Mouse (Mus musculus): ENCODE data around the gene Mamdc2. TPM values are rescaled to one million over a fixed set of nuclear protein-coding genes. Genes with fewer than 3 reads are reported as not detected.
A peak's percentile ranks its signal among the peaks of the same experiment; 100 is the strongest.

The Mamdc2 gene
- polyA plus RNA-seq, 1 experiment from 2014 or later, result 1.4 TPM

DNA sequence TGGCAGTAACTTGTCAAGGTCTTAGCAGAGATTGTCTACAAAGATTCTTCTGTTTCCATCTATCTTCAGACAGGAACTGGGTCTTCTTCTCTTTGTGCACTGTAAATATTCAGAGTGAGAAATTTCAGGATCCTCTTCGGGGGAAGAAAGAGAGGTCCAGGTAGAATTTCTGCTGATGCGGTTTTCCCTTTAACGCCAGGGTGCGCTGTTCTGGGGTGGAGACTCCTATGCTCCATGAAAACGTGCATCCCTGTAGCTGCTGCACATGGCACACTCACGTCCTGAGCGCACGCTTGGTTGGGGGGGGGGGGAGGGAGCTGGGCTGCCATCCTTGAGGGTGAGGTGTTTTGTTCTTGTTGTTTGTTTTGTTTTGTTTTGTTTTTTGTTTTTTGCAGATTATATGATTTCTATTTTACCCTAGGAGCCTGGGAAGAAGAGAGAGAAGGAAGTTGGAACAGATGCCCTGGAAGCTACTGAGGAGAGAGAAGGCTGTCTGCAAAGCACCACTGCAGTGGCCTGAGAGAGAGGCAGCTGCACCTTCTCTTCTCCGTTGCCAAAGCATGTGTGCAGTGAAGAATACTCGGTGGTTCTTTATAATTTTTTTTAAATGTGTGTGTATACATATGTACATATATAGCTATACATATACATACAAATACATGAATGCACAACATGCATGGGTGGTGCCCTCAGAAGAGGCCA lies 30.8 kb upstream of the Mamdc2 start:
- Histone ChIP-seq H3K27me3 (no peaks in the 10 kb centered on the region), H3K4me3 (no peak overlapping the region), H3K9ac (no peak overlapping the region), H3K36me3 (no peaks in the 10 kb centered on the region), H3K9me3 (no peaks in the 10 kb centered on the region), H3K27ac (replicated peaks) (no peak overlapping the region), H3K4me1 (replicated peaks) (no peaks in the 10 kb centered on the region), H3K4me2 (no peak overlapping the region)
- 21% methylated on average over 10 of the region's 10 CpGs for WGBS
- no peak for ATAC-seq (ENCODE audit: low FRiP score, low read depth)

GRCm38 (mm10) chr19:23477826-23478225 lies 29.6 kb upstream of the Mamdc2 start:
- ATAC-seq (ENCODE audit: low FRiP score, low read depth), result no peak
- Histone ChIP-seq H3K4me1 (replicated peaks) (no peaks in the 10 kb centered on the region), H3K9ac (no peak overlapping the region), H3K27me3 (no peaks in the 10 kb centered on the region), H3K36me3 (no peaks in the 10 kb centered on the region), H3K4me3 (no peak overlapping the region), H3K27ac (replicated peaks) (no peak overlapping the region), H3K9me3 (no peaks in the 10 kb centered on the region), H3K4me2 (no peak overlapping the region)
- WGBS, result 72% methylated on average over 6 of the region's 6 CpGs

DNA sequence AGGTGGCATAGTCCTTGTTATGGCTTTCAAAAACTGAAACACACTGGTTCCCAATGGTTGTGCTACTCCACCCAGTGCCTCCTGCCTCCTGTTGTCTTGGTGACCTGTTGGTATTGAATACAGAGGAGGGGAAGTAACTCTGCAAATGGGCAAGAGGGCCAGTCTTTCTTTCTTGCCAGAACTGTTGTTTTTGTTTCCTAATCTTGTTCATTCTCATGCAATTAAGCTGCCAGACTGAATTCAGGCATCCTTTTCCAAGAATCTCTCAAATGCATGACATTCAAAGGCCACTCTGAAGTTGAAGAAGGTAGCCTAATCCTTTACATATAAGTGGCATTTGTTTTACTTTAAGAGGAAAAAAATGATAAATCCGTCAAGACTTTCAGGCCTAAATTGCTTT lies 19.6 kb upstream of the Mamdc2 start:
- H3K9ac ChIP-seq, result no peak overlapping the region
- H3K27me3 ChIP-seq, result no peaks in the 10 kb centered on the region
- WGBS, result 13% methylated on average over 1 of the region's 1 CpGs
- no peak for ATAC-seq (ENCODE audit: low FRiP score, low read depth)
- H3K27ac ChIP-seq (replicated peaks), result no peak overlapping the region
- no peaks in the 10 kb centered on the region for H3K4me1 ChIP-seq (replicated peaks)
- no peaks in the 10 kb centered on the region for H3K9me3 ChIP-seq
- H3K36me3 ChIP-seq, result no peaks in the 10 kb centered on the region
- H3K4me2 ChIP-seq, result no peak overlapping the region
- H3K4me3 ChIP-seq, result no peak overlapping the region

- H3K9ac ChIP-seq, result no peak overlapping the region
- no peak for ATAC-seq (ENCODE audit: low FRiP score, low read depth)
- no peak overlapping the region for H3K4me2 ChIP-seq
- H3K4me1 ChIP-seq (replicated peaks), result no peaks in the 10 kb centered on the region
- H3K9me3 ChIP-seq, result no peaks in the 10 kb centered on the region
- WGBS, result 68% methylated on average over 2 of the region's 2 CpGs
- H3K27ac ChIP-seq (replicated peaks), result no peak overlapping the region
- H3K36me3 ChIP-seq, result no peaks in the 10 kb centered on the region
- H3K4me3 ChIP-seq, result no peak overlapping the region
- H3K27me3 ChIP-seq, result no peaks in the 10 kb centered on the region
Observed at GRCm38 (mm10) chr19:23467011-23467410, 18.8 kb upstream of the Mamdc2 start.

- H3K4me1 ChIP-seq (replicated peaks), result no peaks in the 10 kb centered on the region
- H3K36me3 ChIP-seq, result no peaks in the 10 kb centered on the region
- no peak overlapping the region for H3K4me2 ChIP-seq
- H3K9ac ChIP-seq, result no peak overlapping the region
- no peak overlapping the region for H3K27ac ChIP-seq (replicated peaks)
- 43% methylated on average over 4 of the region's 4 CpGs for WGBS
- no peak overlapping the region for H3K4me3 ChIP-seq
- H3K9me3 ChIP-seq, result no peaks in the 10 kb centered on the region
- H3K27me3 ChIP-seq, result no peaks in the 10 kb centered on the region
- no peak for ATAC-seq (ENCODE audit: low FRiP score, low read depth)
Observed at GRCm38 (mm10) chr19:23457492-23457891, 9.2 kb upstream of the Mamdc2 start.

DNA sequence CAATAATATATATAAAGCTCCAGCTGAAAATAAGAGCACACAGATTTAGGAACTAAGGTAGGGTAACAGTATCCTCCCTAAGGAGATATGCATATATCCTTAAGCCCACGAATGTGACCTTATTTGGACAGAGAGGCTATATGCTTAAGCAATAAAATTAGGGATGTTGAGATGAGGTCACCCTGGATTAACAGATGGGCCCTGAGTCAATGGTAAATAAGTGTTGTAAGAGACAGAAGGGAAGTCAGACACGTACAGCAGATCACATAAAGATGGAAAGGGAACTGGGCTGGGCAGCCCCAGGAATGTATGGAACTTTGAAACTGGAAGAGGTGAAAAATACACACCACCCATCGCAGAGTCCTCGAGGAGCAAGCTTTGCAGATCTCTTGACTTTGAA lies 3.1 kb upstream of the Mamdc2 start:
- no peak overlapping the region for H3K4me2 ChIP-seq
- H3K27ac ChIP-seq (replicated peaks), result no peak overlapping the region
- ATAC-seq (ENCODE audit: low FRiP score, low read depth), result no peak
- H3K9me3 ChIP-seq, result no peaks in the 10 kb centered on the region
- 82% methylated on average over 4 of the region's 4 CpGs for WGBS
- no peaks in the 10 kb centered on the region for H3K36me3 ChIP-seq
- H3K4me3 ChIP-seq, result no peak overlapping the region
- no peak overlapping the region for H3K9ac ChIP-seq
- H3K4me1 ChIP-seq (replicated peaks), result peaks cover 19% of the 10 kb centered on the region
- H3K27me3 ChIP-seq, result no peaks in the 10 kb centered on the region

GRCm38 (mm10) chr19:23447221-23447987 lies 838 bp downstream of the Mamdc2 start:
- Histone ChIP-seq H3K36me3 (no peaks in the 10 kb centered on the region), H3K4me3 (peak overlapping the region; percentile 43), H3K4me1 (replicated peaks) (peaks cover 19% of the 10 kb centered on the region), H3K27ac (replicated peaks) (no peak overlapping the region), H3K27me3 (no peaks in the 10 kb centered on the region), H3K4me2 (peak overlapping the region; percentile 92), H3K9me3 (no peaks in the 10 kb centered on the region), H3K9ac (peak overlapping the region; percentile 35)
- ATAC-seq (ENCODE audit: low FRiP score, low read depth), result peak; percentile 64
- 2% methylated on average over 23 of the region's 23 CpGs for WGBS

DNA sequence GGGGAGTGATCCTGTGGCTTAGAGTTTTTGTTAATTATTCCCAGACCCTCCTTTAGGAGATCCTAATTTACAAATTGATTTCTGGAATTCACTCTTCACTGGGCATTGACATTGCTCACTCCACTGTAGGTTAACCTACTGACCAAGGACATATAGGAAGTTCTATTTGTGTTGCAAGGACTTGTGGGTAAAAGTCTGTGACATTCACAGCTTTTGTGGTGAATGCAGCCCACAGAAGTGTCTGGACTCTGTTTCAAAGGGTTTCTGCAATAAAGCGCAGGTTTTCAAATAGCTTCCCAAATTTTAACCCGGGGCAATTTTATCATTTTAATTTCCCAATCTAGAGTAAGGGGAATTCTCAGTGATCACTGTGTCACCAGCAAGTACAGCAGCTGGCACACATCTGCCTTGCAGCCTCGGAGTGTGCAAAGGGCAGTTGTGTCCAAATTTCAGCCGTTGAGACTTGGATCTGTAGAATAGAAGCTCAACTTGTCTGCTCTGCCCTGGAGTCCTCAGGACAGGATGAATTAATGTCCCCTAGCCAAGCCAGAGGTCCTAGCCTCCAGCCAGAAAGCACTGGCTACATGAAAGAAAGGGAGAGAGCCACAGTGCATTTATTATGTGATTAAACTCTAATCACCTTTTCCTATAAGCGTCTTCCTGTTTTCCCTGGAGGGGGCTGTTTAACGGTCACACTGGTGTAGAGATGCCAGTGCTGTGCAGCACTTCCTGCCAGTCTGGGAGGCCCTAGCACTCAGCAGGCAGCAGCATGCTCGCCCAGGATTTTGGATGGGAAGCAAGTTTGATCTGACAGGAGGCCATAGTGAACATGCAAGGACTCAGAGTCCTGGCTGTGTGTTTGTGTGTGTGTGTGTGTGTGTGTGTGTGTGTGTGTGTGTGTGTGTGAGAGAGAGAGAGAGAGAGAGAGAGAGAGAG lies 3.1 kb downstream of the Mamdc2 start:
- peaks cover 19% of the 10 kb centered on the region for H3K4me1 ChIP-seq (replicated peaks)
- ATAC-seq (ENCODE audit: low FRiP score, low read depth), result no peak
- no peaks in the 10 kb centered on the region for H3K27me3 ChIP-seq
- no peak overlapping the region for H3K4me2 ChIP-seq
- H3K9ac ChIP-seq, result no peak overlapping the region
- no peak overlapping the region for H3K27ac ChIP-seq (replicated peaks)
- no peak overlapping the region for H3K4me3 ChIP-seq
- 54% methylated on average over 7 of the region's 7 CpGs for WGBS
- H3K9me3 ChIP-seq, result no peaks in the 10 kb centered on the region
- H3K36me3 ChIP-seq, result no peaks in the 10 kb centered on the region

- H3K9ac ChIP-seq, result no peak overlapping the region
- H3K27me3 ChIP-seq, result no peaks in the 10 kb centered on the region
- ATAC-seq (ENCODE audit: low FRiP score, low read depth), result no peak
- H3K27ac ChIP-seq (replicated peaks), result no peak overlapping the region
- 82% methylated on average over 4 of the region's 4 CpGs for WGBS
- no peaks in the 10 kb centered on the region for H3K36me3 ChIP-seq
- H3K4me2 ChIP-seq, result no peak overlapping the region
- H3K9me3 ChIP-seq, result no peaks in the 10 kb centered on the region
- no peak overlapping the region for H3K4me3 ChIP-seq
- H3K4me1 ChIP-seq (replicated peaks), result no peaks in the 10 kb centered on the region
Observed at GRCm38 (mm10) chr19:23435731-23436130, 12.5 kb downstream of the Mamdc2 start.

DNA sequence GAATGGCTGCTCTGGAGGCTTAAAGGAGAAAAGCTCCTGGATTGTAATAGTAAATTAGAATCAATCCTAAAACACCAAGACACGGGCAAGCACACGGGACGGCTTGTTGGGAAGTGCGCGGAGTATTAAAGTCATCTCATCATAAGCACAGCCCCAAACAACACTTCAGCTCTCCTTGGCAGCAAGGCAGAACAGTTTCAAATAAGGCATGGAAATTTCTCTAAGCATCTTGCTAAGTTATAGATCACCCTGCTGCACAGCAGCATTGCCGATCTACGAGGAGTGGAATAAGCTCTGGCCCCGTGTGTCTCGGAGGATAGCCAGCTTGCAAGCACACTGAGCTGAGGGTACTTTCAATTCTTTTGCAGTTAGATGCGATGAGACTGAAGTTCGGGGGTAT lies 13.8 kb downstream of the Mamdc2 start:
- Histone ChIP-seq H3K4me3 (no peak overlapping the region), H3K27me3 (no peaks in the 10 kb centered on the region), H3K27ac (replicated peaks) (no peak overlapping the region), H3K36me3 (no peaks in the 10 kb centered on the region), H3K4me1 (replicated peaks) (no peaks in the 10 kb centered on the region), H3K9me3 (no peaks in the 10 kb centered on the region), H3K9ac (no peak overlapping the region), H3K4me2 (no peak overlapping the region)
- ATAC-seq (ENCODE audit: low FRiP score, low read depth), result no peak
- 82% methylated on average over 11 of the region's 11 CpGs for WGBS

DNA sequence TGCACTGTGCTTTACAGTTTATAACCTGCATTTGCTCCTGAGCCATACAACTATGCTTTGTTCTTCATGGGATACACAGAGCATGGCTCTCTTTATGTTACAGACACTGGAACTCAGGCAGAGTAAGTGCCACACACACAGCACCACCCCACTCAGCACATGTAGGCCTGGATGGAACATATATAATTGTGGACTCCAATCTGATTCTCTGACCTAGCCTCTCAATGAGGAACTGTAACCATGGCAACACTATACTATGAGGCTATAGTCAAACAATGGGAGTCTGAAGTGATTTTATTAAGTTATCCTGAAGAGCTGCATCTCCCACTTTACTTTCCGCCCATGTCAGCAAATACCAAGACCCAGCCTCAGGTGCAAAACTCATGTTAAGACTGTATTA lies 30.6 kb downstream of the Mamdc2 start:
- 63% methylated on average over 1 of the region's 1 CpGs for WGBS
- Histone ChIP-seq H3K9ac (no peak overlapping the region), H3K4me2 (no peak overlapping the region), H3K4me1 (replicated peaks) (no peaks in the 10 kb centered on the region), H3K9me3 (no peaks in the 10 kb centered on the region), H3K27ac (replicated peaks) (no peak overlapping the region), H3K36me3 (no peaks in the 10 kb centered on the region), H3K4me3 (no peak overlapping the region), H3K27me3 (no peaks in the 10 kb centered on the region)
- no peak for ATAC-seq (ENCODE audit: low FRiP score, low read depth)

DNA sequence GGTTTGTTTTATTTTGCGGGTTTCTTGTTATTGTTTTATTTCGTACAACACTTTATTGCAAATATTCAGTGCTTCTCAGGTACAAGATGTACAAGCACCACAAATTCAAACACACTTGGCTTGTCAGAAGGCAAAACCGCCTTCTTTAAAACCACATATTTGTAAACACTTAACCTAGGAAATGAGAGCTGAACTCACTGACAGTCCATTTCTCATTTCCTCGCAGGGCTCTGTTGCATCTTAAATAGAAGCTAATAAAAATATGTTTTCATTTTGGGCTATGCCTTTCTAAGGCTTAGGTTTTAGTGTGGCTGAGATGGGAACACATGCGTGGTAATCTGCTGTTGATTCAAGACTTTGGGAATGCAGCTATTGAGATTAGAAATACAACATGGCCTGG lies 37.4 kb downstream of the Mamdc2 start:
- Histone ChIP-seq H3K4me1 (replicated peaks) (no peaks in the 10 kb centered on the region), H3K27me3 (no peaks in the 10 kb centered on the region), H3K4me3 (no peak overlapping the region), H3K4me2 (no peak overlapping the region), H3K9ac (no peak overlapping the region), H3K27ac (replicated peaks) (no peak overlapping the region), H3K9me3 (no peaks in the 10 kb centered on the region), H3K36me3 (no peaks in the 10 kb centered on the region)
- WGBS, result 91% methylated on average over 5 of the region's 5 CpGs
- ATAC-seq (ENCODE audit: low FRiP score, low read depth), result no peak

Data from hindbrain, embryonic 15.5 days (tissue).